Mouse (Mus musculus) limb, embryonic 15.5 days (tissue): ENCODE results near the gene Nqo1. TPM values are rescaled to one million over a fixed set of nuclear protein-coding genes. Genes with fewer than 3 reads are reported as not detected.

ENCODE experiments used
- ATAC-seq: fragments of 200-750 bp; cut with Nextera tagmentation; 2 replicates; pipeline ENCODE4 v1.8.0; 2017; ENCODE audit warnings: low read depth, moderate TSS enrichment; ENCODE audit not compliant: insufficient number of reproducible peaks, low FRiP score, low TSS enrichment
- H3K27ac ChIP-seq: fragments of 300-500 bp; sonication (generic); 2 replicates; pipeline ENCODE4 v1.5.1; 2015; ENCODE audit warnings: moderate library complexity, mild to moderate bottlenecking, inconsistent platforms
- H3K27me3 ChIP-seq: fragments of 300-500 bp; sonication (generic); 2 replicates; pipeline ENCODE4 v1.6.1; 2015; ENCODE audit warnings: inconsistent platforms
- H3K36me3 ChIP-seq: fragments of 300-500 bp; sonication (generic); 2 replicates; pipeline ENCODE4 v1.6.1; 2015; ENCODE audit warnings: inconsistent platforms
- H3K4me1 ChIP-seq: fragments of 300-500 bp; sonication (generic); 2 replicates; pipeline ENCODE4 v1.6.1; 2015; ENCODE audit warnings: inconsistent platforms
- H3K4me2 ChIP-seq: fragments of 300-500 bp; sonication (generic); 2 replicates; pipeline ENCODE4 v1.6.1; 2015; ENCODE audit warnings: mild to moderate bottlenecking, inconsistent platforms
- H3K4me3 ChIP-seq: fragments of 300-500 bp; sonication (generic); 2 replicates; pipeline ENCODE4 v1.5.1; 2015; ENCODE audit warnings: mild to moderate bottlenecking, inconsistent platforms
- H3K9ac ChIP-seq: fragments of 300-500 bp; sonication (generic); 2 replicates; pipeline ENCODE4 v1.6.1; 2015; ENCODE audit warnings: inconsistent platforms
- H3K9me3 ChIP-seq: fragments of 300-500 bp; sonication (generic); 2 replicates; pipeline ENCODE4 v1.6.1; 2016; ENCODE audit warnings: inconsistent platforms
- WGBS: fragments of 180-500 bp; shearing (Covaris S2); methylation state at CpG from one replicate; pipeline ENCODE4 v1.1.7; 2015; 5-methylcytosine and 5-hydroxymethylcytosine counted together
- polyA plus RNA-seq: library from polyadenylated mRNA; unstranded; fragments of >200 nt; fragmentation: Nextera tagmentation; extraction: Ambion mirVana; gene quantifications from 2 replicates; pipeline ENCODE4 v1.2.1, GENCODE M21; 2015

Nqo1 gene
- polyA plus RNA-seq, 1 experiment from 2014 or later = 16.5 TPM

DNA sequence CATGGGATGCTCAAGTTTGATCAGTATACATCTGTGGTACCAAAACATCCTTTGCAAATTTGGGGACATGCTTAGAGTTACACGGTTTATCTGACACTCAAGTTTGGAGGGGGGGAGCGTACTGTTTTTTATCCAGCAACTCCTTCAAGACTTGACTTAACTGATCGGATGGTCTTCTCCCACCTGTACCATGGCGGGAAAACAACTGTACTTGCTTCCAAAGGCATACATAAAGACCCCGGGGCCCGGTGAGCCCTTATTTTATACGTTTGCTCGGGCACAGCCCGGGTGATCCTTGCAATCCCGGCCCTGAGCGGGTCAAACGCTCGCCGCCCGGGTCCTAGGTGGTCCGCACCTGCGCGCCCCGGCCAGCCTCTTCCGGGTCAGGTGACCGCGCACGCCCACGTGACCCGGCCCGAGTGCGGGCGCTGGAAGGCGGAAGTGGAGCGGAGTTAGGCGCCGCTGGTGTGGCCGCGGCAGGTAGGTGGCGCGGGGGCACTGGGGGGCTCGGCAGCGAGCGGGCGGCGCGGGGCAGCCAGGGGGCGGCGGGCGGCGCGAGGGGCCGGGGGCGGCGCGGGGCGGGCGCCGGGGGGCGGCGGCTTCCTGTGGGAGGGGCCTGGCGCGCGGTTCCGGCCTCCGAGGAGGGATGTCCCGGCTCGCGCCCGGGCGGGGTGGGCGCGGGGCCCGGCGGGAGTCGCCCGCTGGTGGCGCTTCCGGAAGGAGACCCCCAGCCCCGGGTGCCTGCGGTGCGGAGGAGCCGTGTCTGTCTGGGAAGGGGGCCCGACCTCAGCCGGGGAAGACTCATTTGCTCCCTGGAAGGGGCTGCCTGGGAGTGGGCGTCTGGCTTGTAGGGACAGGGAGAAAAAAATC, 33.2 kb upstream of the Nqo1 start, which contains the start of gene Wwp2:
Gene Wwp2, plus strand, starts transcription at position 404 of the 870 bp plus-strand sequence.
- peak; percentile 80 for ATAC-seq
- Histone ChIP-seq H3K27me3 (no peaks in the 10 kb centered on the region), H3K9ac (peak within 1 kb of the TSS; percentile 89), H3K9me3 (no peaks in the 10 kb centered on the region), H3K4me3 (peak within 1 kb of the TSS; percentile 90), H3K4me2 (peak within 1 kb of the TSS; percentile 71), H3K4me1 (peaks cover 12% of the 10 kb centered on the region), H3K36me3 (no peaks in the 10 kb centered on the region), H3K27ac (peak within 1 kb of the TSS; percentile 92)
- WGBS = under 1% methylated on average over 58 of the region's 81 CpGs

DNA sequence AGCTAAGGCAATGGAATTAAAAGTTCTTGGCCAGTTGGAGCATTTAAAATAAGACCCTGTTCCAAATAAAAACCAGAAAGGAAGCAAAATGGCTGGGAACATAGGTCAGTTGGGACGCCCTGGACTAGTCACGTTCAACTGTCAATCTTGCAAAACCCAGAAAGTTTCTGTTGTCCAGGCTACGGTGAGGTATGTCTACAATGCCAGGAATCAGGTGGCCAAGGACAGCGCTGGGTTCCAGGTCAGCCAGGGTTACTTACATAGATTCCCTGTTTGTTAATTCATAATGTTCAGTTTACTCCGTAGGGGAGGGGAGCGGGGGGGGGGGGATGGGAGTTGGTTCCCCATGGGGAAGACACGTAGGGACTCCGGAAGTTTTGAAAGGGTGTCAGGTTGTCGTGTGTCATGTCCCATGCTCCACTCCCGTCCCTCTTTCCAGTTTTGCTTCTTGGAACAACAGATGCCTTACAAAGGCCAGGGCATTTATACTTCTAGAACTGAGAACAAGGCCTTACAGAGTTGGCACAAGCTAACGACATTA, 32.5 kb upstream of the Nqo1 start:
- H3K27ac ChIP-seq = peak overlapping the region; percentile 92
- H3K27me3 ChIP-seq = no peaks in the 10 kb centered on the region
- peak overlapping the region; percentile 71 for H3K4me2 ChIP-seq
- H3K4me3 ChIP-seq = peak overlapping the region; percentile 90
- WGBS = 29% methylated on average over 11 of the region's 11 CpGs
- peaks cover 12% of the 10 kb centered on the region for H3K4me1 ChIP-seq
- no peaks in the 10 kb centered on the region for H3K9me3 ChIP-seq
- no peak for ATAC-seq
- no peak overlapping the region for H3K9ac ChIP-seq
- no peaks in the 10 kb centered on the region for H3K36me3 ChIP-seq

DNA sequence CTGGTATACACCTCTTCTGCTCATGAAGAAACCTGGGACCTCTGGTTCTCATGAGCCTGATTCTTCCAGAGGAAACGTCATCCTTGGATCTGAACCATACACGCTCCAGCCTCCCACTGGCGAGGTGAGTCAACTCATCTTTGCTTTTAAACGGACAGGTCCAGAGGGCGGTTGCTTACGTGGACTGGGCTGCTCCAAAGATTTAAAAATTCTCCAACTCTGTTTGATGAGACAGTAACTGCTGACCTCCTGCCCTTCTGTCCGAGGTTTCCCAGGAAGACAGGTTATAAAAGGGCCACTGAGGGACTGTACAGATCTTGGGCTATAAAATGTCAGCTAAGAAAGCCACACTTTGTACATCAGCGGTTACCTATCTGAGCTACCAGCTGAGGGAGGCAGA, 27.8 kb upstream of the Nqo1 start:
- no peak for ATAC-seq
- H3K4me2 ChIP-seq = no peak overlapping the region
- no peaks in the 10 kb centered on the region for H3K36me3 ChIP-seq
- H3K9ac ChIP-seq = no peak overlapping the region
- H3K27ac ChIP-seq = no peak overlapping the region
- WGBS = 72% methylated on average over 8 of the region's 8 CpGs
- no peaks in the 10 kb centered on the region for H3K9me3 ChIP-seq
- H3K27me3 ChIP-seq = no peaks in the 10 kb centered on the region
- H3K4me3 ChIP-seq = no peak overlapping the region
- peaks cover 3% of the 10 kb centered on the region for H3K4me1 ChIP-seq

DNA sequence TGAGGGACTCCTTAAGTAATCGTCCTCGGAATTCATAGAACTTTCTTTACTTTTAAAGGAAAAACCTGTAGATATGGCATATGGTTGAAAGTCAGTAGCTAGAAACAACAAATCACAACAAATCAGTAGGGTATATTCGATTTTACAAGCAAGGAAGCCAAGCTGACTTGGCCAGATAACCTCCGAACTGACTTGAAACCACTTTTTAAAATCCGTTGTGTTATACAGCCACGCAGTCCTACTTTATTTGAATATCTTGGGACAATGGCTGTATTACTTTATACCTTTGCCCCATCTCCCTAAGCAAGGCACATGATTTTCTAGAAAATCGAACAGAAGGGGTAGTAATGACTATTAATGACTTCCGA, 22.2 kb upstream of the Nqo1 start:
- Histone ChIP-seq H3K4me3 (peak overlapping the region; percentile 88; the same call in 1 of the 2 replicates), H3K27ac (no peak overlapping the region), H3K4me2 (peak overlapping the region; percentile 70; the same call in 1 of the 2 replicates), H3K4me1 (peaks cover 18% of the 10 kb centered on the region), H3K9ac (no peak overlapping the region), H3K9me3 (no peaks in the 10 kb centered on the region), H3K36me3 (peaks cover 26% of the 10 kb centered on the region), H3K27me3 (no peaks in the 10 kb centered on the region)
- no peak for ATAC-seq
- 42% methylated on average over 8 of the region's 8 CpGs for WGBS

DNA sequence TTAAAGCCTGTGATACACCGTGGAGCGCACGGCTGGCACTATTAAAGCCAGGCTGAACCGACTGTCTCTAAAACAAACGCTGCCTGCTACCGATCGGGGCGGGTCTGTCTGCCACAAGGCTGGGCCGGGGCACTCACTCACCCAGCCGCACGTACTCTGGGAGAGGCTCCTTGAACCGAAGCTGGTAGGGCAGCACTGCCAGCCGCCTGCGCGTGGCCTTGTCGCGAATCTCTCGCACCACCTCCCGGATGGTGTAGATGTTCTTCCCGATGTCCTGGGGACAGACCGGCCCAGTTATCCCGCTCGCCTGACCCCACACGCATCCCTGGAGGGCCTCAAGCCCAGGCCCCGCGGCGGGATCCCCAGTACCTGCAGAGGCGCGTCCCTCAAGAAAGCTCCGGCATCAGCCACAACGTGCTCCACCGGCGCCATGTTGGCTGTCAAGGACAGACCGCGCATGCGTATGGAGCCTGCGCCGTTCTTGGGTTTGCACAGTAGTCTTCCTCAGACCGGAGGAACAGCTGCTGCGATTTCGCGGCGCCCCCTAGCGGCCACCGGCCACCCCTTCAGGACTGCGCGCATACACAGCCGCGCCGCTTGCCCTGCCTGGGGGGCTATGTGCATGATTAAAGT, 21.7 kb upstream of the Nqo1 start, which contains the start of gene Nob1:
Gene Nob1, minus strand, starts transcription at position 455 of the 633 bp plus-strand sequence.
- Histone ChIP-seq H3K4me1 (peaks cover 18% of the 10 kb centered on the region), H3K27ac (peak within 1 kb of the TSS; percentile 74), H3K4me3 (peak within 1 kb of the TSS; percentile 88), H3K9ac (peak within 1 kb of the TSS; percentile 72), H3K36me3 (peaks cover 31% of the 10 kb centered on the region), H3K9me3 (no peaks in the 10 kb centered on the region), H3K27me3 (no peaks in the 10 kb centered on the region), H3K4me2 (peak within 1 kb of the TSS; percentile 70)
- peak; percentile 98 for ATAC-seq
- WGBS = under 1% methylated on average over 50 of the region's 50 CpGs

DNA sequence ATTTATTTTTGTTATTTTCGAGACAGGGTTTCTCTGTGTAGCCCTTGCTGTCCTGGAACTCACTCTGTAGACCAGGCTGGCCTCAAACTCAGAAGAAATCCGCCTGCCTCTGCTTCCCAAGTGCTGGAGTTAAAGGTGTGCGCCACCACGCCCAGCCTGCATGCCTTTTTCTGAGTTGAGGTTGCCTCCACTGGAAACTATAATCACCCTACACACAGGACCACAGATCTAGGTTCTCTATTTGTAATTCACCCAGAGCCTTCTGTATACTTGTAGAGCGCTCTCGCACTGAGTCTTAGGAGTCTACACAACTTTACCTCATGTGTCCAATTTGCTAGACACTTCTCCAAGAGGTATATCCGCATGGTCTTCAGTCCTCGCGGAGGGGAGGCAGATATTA, 21.2 kb upstream of the Nqo1 start:
- peak overlapping the region; percentile 88 for H3K4me3 ChIP-seq
- H3K36me3 ChIP-seq = peaks cover 36% of the 10 kb centered on the region
- no peaks in the 10 kb centered on the region for H3K9me3 ChIP-seq
- no peaks in the 10 kb centered on the region for H3K27me3 ChIP-seq
- ATAC-seq = no peak
- peak overlapping the region; percentile 72 for H3K9ac ChIP-seq
- peaks cover 18% of the 10 kb centered on the region for H3K4me1 ChIP-seq
- H3K27ac ChIP-seq = peak overlapping the region; percentile 74
- whole genome bisulfite sequencing = 33% methylated on average over 9 of the region's 9 CpGs
- peak overlapping the region; percentile 70 for H3K4me2 ChIP-seq

DNA sequence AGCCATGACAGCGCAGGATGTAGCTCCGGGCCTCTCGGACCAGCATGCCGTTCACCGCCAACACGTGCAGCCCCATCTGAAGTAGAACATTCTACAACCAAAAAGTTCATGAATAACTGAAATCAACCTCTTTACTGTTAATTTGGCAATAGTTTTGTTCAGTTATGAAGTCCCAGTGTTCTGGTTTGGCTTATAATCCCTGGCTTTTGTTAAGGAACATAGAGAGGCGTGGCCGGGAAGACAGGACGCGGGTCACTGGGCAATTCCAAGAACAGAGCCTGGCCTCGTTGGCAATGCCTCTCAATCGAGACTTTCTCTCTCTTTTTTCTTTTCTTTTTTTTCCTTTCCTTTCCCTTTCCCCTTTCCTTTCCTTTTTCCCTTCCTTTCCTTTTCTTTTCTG, 14.0 kb upstream of the Nqo1 start:
- 91% methylated on average over 12 of the region's 12 CpGs for WGBS
- H3K4me2 ChIP-seq = no peak overlapping the region
- no peak overlapping the region for H3K9ac ChIP-seq
- no peaks in the 10 kb centered on the region for H3K9me3 ChIP-seq
- peaks cover 98% of the 10 kb centered on the region for H3K36me3 ChIP-seq
- H3K4me3 ChIP-seq = no peak overlapping the region
- H3K27ac ChIP-seq = no peak overlapping the region
- H3K27me3 ChIP-seq = no peaks in the 10 kb centered on the region
- no peaks in the 10 kb centered on the region for H3K4me1 ChIP-seq
- ATAC-seq = no peak

DNA sequence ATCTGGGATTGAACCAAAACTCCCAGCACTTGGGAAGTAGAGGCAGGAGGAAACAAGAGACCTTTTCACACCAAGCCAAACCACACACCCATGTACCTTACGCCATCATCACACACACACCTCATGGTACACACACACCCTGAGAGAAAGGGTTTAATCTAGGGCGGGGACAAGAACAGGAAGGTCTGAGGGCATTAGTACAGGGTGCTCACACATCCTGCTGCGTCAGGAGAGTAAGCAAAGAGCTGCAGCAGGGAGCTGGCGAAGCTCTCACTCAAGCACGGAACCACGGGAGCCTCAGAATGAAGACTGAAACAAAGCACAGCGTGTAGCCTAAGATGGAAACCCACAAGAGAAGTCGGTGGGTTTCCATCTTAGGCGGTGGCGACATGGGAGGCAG, 10.9 kb upstream of the Nqo1 start:
- Histone ChIP-seq H3K9ac (no peak overlapping the region), H3K4me2 (no peak overlapping the region), H3K4me1 (no peaks in the 10 kb centered on the region), H3K9me3 (no peaks in the 10 kb centered on the region), H3K27ac (no peak overlapping the region), H3K36me3 (peaks cover 96% of the 10 kb centered on the region), H3K27me3 (no peaks in the 10 kb centered on the region), H3K4me3 (no peak overlapping the region)
- no peak for ATAC-seq
- WGBS = 87% methylated on average over 10 of the region's 10 CpGs

DNA sequence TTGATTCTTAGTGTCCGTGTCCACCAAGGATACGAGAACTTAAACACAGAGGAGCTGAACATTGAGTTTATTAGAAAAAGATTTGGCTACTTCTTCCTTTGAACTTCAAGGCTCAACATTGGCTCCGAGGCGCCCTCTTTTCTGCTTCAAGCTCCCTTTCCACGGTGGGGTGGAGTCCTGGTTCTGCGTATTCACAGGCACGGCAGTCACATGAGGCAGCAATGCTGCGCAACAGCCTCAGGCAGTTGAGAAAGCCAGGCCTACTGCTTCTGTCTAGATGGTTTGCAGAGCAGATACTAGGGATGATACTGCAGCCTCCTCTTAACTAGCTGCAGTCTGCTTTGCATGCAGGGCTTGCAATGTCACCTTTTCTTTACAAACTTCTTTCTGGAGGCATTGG, 9.5 kb upstream of the Nqo1 start:
- H3K4me1 ChIP-seq = no peaks in the 10 kb centered on the region
- H3K9me3 ChIP-seq = no peaks in the 10 kb centered on the region
- H3K4me3 ChIP-seq = no peak overlapping the region
- no peak overlapping the region for H3K9ac ChIP-seq
- H3K27me3 ChIP-seq = no peaks in the 10 kb centered on the region
- 84% methylated on average over 8 of the region's 8 CpGs for WGBS
- H3K27ac ChIP-seq = no peak overlapping the region
- ATAC-seq = no peak
- no peak overlapping the region for H3K4me2 ChIP-seq
- H3K36me3 ChIP-seq = peaks cover 85% of the 10 kb centered on the region

DNA sequence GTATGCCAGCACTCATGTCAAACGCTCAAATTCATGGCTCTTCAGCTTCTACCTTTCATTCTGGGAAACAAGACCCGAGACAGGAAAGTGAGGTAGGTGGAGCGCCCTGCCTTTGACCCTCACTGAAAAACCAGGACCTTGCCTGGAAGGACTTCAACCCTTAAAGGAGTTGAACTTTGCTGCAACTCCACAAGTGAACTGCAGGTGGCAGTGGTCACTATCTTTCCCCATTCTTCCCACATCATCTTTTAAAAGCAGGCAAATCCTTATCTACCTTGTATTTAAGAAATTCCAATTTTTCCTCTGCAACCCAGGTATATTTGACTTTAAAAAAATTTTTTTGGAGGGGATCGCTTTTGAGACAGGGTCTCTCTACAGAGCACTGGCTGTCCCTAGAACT, 8.4 kb upstream of the Nqo1 start:
- Histone ChIP-seq H3K27me3 (no peaks in the 10 kb centered on the region), H3K9me3 (no peaks in the 10 kb centered on the region), H3K4me3 (no peak overlapping the region), H3K4me2 (no peak overlapping the region), H3K36me3 (peaks cover 75% of the 10 kb centered on the region), H3K4me1 (no peaks in the 10 kb centered on the region), H3K9ac (no peak overlapping the region), H3K27ac (no peak overlapping the region)
- 66% methylated on average over 4 of the region's 4 CpGs for WGBS
- ATAC-seq = no peak

DNA sequence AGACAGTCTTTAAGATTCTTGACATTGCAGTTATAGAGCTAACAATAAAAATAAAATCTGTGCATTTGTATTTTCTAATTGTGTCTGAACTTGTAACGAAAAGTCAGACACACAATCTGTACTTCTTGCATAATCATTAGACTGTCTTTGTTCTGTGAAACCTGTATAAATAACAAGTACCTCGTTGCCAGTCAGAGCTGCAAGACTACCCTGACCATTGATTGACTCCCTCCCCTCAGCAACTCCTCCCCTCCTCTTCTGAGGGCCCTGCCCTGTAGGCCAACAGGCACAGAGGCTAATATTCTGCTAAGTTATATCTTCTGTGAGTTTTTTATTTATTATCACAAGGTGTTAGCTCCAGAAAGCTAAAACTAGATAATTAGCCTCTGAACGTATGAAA, 2.9 kb upstream of the Nqo1 start:
- no peak overlapping the region for H3K27ac ChIP-seq
- H3K4me1 ChIP-seq = peaks cover 27% of the 10 kb centered on the region
- no peaks in the 10 kb centered on the region for H3K27me3 ChIP-seq
- H3K9ac ChIP-seq = no peak overlapping the region
- peaks cover 21% of the 10 kb centered on the region for H3K36me3 ChIP-seq
- H3K4me2 ChIP-seq = no peak overlapping the region
- 57% methylated on average over 3 of the region's 3 CpGs for WGBS
- no peaks in the 10 kb centered on the region for H3K9me3 ChIP-seq
- no peak overlapping the region for H3K4me3 ChIP-seq
- no peak for ATAC-seq

DNA sequence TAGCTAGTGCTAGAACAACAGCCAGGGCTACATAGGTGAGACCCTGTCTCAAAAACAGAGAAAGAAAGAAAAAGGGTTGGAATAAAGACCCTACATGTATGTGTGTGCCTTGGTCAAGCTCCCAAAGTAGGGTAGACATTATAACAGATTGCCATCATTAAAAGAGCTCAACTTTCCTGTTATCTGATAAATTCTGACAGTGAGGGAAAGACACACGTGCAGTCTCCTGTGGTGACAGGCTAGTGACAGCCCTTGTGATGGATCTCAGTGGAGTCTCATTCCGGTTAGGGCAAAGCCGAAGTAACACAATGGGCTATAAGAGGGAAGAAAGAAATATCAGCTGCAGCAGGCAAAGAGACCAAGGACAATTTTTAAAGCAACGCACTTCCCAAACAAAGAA, 1.1 kb upstream of the Nqo1 start:
- Histone ChIP-seq H3K4me1 (peaks cover 33% of the 10 kb centered on the region), H3K4me2 (no peak overlapping the region), H3K36me3 (peaks cover 3% of the 10 kb centered on the region), H3K27me3 (no peaks in the 10 kb centered on the region), H3K9me3 (no peaks in the 10 kb centered on the region), H3K9ac (no peak overlapping the region), H3K4me3 (no peak overlapping the region), H3K27ac (no peak overlapping the region)
- 74% methylated on average over 4 of the region's 4 CpGs for WGBS
- no peak for ATAC-seq
